Mouse (Mus musculus) megakaryocyte, embryonic 14.5 days (primary cell): ENCODE data around the gene Zfp473. TPM values are rescaled to one million over a fixed set of nuclear protein-coding genes. Genes with fewer than 3 reads are reported as not detected.
"Not testable (repeated sequence)": the region's sequence is repeated elsewhere in the genome, so short reads cannot be mapped to it uniquely, and the experiment has no call there.

ENCODE experiments used
- H3K27me3 ChIP-seq: replicated peaks from 2 replicates; pipeline ENCODE3; 2012; ENCODE audit warnings: inconsistent platforms
- H3K36me3 ChIP-seq: replicated peaks from 2 replicates; pipeline ENCODE3; 2012; ENCODE audit warnings: low read length, inconsistent platforms, mixed read lengths
- H3K4me1 ChIP-seq: 2 replicates; pipeline ENCODE4 v1.6.1; 2012; ENCODE audit warnings: inconsistent platforms
- H3K4me3 ChIP-seq: replicated peaks from 2 replicates; pipeline ENCODE3; 2012; ENCODE audit warnings: moderate library complexity, mild to moderate bottlenecking, inconsistent platforms
- H3K9me3 ChIP-seq: 2 replicates; pipeline ENCODE4 v1.6.1; 2012; ENCODE audit warnings: inconsistent platforms
- FLI1 ChIP-seq: IDR thresholded peaks from 2 replicates; pipeline ENCODE4 v1.6.1; 2012; ENCODE audit warnings: low read length, inconsistent platforms, mixed read lengths
- GATA1 ChIP-seq: IDR thresholded peaks from 3 replicates; pipeline ENCODE4 v1.6.1; 2012; ENCODE audit warnings: mixed read lengths, low read length, inconsistent platforms, borderline replicate concordance
- polyA plus RNA-seq: library from polyadenylated mRNA; stranded (reverse); fragments of >175 nt; gene quantifications from 2 replicates; pipeline ENCODE4 v1.2.3, GENCODE M21; 2012; ENCODE audit warnings: low replicate concordance; ENCODE audit not compliant: insufficient read depth

Zfp473 gene
- polyA plus RNA-seq, 1 experiment: 0.12 TPM

GRCm38 (mm10) chr7:44724316-44724715 is 26.5 kb downstream of the Zfp473 start:
- TF ChIP-seq GATA1: no peak
- TF ChIP-seq FLI1: no peak
- Histone ChIP-seq H3K4me3 (no peak overlapping the region), H3K4me1 (peaks cover 15% of the 10 kb centered on the region), H3K36me3 (no peaks in the 10 kb centered on the region), H3K27me3 (peaks cover 50% of the 10 kb centered on the region), H3K9me3 (peaks cover 31% of the 10 kb centered on the region)

- Histone ChIP-seq H3K4me3 (no peak overlapping the region), H3K27me3 (peaks cover 57% of the 10 kb centered on the region), H3K36me3 (no peaks in the 10 kb centered on the region), H3K9me3 (peaks cover 10% of the 10 kb centered on the region), H3K4me1 (peaks cover 15% of the 10 kb centered on the region)
- TF ChIP-seq FLI1 (no peak), GATA1 (no peak)
These were observed 28.8 kb downstream of the Zfp473 start for GRCm38 (mm10) chr7:44722058-44722457.

- no peaks in the 10 kb centered on the region for H3K36me3 ChIP-seq
These were observed 41.0 kb downstream of the Zfp473 start for GRCm38 (mm10) chr7:44709881-44710280.

DNA sequence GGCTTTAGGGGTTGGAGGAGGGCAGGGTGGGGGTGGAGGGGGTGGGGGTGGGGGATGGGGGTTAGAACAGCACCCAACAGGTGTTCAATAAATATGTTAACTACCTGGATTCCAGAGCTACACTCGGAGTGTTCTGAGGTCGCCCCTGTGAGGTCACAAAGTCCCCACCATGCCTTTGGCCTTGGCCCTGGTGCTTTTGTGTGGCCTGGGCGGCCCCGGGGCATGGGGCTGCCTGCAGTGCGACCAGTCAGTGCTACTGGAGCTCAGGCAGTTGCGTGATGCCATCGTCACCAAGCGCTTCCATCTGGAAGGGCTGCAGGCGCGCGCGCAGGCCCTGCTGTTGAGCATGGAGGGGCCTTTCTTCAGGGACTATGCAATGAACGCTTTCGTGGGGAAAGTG is 42.3 kb downstream of the Zfp473 start, which contains the start of gene Izumo2:
Izumo2 (plus strand) TSS at position 169 of the 400 bp plus-strand sequence.
- no peak for TF ChIP-seq FLI1
- no peak for TF ChIP-seq GATA1
- Histone ChIP-seq H3K9me3 (peaks cover 45% of the 10 kb centered on the region), H3K27me3 (peaks cover 14% of the 10 kb centered on the region), H3K4me3 (no peak within 1 kb of the TSS), H3K4me1 (no peaks in the 10 kb centered on the region), H3K36me3 (no peaks in the 10 kb centered on the region)

More at GRCm38 (mm10) chr7:44709881-44710280, 41.0 kb downstream of the Zfp473 start:
- H3K27me3 ChIP-seq: peaks cover 17% of the 10 kb centered on the region
- no peak for TF ChIP-seq GATA1
- no peak for TF ChIP-seq FLI1
- no peaks in the 10 kb centered on the region for H3K4me1 ChIP-seq
- peaks cover 46% of the 10 kb centered on the region for H3K9me3 ChIP-seq
- H3K4me3 ChIP-seq: no peak overlapping the region

DNA sequence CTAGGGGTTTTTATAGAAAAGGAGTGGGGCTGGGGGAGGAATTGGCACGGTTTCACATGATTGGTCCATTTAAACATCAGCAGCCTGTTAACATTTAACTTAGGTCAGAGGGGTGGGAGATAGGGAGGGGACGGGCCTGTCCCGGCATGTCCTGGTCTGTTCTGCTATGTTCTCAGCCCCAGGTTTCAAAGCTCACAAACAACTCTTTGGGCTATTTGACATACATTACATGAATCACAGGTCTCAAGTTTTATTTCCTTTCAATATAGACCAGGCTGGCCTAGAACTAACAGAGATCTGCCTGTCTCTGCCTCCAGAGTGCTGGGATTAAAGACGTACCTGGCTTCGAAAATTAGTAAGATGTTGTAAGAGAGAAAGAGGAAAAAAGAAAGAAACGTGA is 42.8 kb downstream of the Zfp473 start:
- Histone ChIP-seq H3K9me3 (peaks cover 42% of the 10 kb centered on the region), H3K27me3 (peaks cover 14% of the 10 kb centered on the region)
- H3K4me3 ChIP-seq, H3K4me1 ChIP-seq, H3K36me3 ChIP-seq: not testable (repeated sequence)

DNA sequence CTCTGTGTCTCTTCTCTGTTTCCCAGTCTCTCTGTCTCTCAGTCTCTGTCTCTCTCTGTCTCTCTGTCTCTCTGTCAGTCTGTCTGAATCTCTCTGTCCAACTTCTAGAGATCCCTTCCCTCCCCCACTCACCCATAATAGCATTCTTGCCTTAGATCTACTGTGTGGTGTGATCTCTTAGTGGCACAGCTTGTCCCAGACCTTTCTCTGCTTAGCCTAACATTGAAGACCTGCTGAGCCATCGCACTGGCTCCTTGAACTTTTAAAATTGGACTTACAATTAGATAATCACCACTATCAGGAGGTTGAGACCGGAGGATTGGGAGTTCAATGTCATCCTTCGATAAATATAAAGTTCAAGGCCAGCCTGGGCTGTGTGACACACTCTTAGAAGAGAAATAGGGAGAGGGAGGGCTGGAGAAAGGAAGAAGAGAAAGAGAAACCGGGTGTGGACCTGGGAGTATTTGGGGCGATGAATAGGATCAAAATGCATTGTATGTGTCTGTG is 43.6 kb downstream of the Zfp473 start:
- H3K36me3 ChIP-seq: no peaks in the 10 kb centered on the region
- peaks cover 11% of the 10 kb centered on the region for H3K27me3 ChIP-seq
- no peaks in the 10 kb centered on the region for H3K4me1 ChIP-seq
- TF ChIP-seq GATA1 (no peak), FLI1 (no peak)
- no peak overlapping the region for H3K4me3 ChIP-seq
- H3K9me3 ChIP-seq: peaks cover 42% of the 10 kb centered on the region

DNA sequence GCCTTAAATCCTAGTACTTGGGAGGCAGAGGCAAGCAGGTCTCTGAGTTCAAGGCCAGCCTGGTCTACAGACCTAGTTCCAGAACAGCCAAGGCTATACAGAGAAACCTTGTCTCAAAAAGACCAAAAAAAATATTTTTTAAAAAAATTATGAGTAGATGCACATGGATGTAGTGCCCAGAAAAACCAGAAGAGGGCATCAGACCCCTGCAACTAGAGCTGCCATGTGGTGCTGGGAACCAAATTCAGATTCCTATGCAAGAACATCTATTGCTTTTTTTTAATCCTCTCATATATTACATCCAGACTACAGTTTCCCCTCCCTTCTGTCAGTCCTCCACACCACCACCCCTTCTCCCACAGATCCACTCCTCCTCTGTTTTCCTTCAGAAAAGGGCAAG is 44.5 kb downstream of the Zfp473 start:
- Histone ChIP-seq H3K4me3 (no peak overlapping the region), H3K27me3 (peaks cover 14% of the 10 kb centered on the region), H3K4me1 (peaks cover 4% of the 10 kb centered on the region), H3K9me3 (peaks cover 42% of the 10 kb centered on the region), H3K36me3 (no peaks in the 10 kb centered on the region)
- no peak for TF ChIP-seq GATA1
- TF ChIP-seq FLI1: no peak

- TF ChIP-seq GATA1 (no peak), FLI1 (no peak)
- Histone ChIP-seq H3K4me3 (no peak overlapping the region), H3K27me3 (peaks cover 19% of the 10 kb centered on the region), H3K36me3 (no peaks in the 10 kb centered on the region), H3K9me3 (peaks cover 33% of the 10 kb centered on the region), H3K4me1 (peaks cover 11% of the 10 kb centered on the region)
These were observed 45.8 kb downstream of the Zfp473 start for GRCm38 (mm10) chr7:44705086-44705485.

DNA sequence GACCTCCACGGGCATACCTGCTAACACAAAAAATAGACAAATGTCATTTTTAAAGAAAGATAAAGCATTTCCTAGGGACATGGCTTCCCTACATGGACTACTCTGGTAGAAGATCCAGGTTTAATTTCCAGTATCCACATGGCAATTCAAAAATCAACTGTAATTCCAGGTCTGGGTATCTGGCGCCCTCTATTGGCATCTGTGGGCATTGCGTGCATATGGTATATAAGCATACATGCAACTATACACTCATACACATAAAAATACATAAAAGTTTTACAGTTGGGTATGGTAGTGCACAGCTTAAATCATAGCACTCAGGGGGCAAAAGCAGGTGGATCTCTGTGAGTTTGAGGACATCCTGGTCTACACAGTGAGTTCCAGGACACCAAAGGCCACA is 46.5 kb downstream of the Zfp473 start:
- no peaks in the 10 kb centered on the region for H3K36me3 ChIP-seq
- H3K9me3 ChIP-seq: peaks cover 31% of the 10 kb centered on the region
- peaks cover 22% of the 10 kb centered on the region for H3K27me3 ChIP-seq
- no peak overlapping the region for H3K4me3 ChIP-seq
- no peak for TF ChIP-seq GATA1
- no peak for TF ChIP-seq FLI1
- H3K4me1 ChIP-seq: peaks cover 11% of the 10 kb centered on the region

DNA sequence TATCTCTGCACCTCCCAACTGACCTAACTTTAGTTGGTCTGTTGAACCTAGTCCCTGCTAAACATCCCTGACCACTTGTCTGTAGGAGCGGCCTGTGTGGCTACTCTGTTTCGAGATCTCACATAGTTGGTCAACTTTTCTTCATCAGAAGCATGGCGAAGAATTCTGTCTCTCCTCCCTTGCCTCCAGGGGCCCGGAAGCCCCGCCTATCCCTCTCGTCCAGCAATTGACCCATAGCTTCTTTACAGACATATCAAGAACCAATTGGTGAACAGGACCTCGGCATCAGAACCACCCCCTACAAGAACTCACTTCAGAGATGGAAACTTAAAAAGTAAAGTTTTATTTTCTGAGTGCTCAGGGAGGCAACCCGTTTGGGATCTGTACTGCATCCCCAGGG is 47.9 kb downstream of the Zfp473 start:
- Histone ChIP-seq H3K27me3 (peaks cover 27% of the 10 kb centered on the region), H3K4me3 (no peak overlapping the region), H3K36me3 (no peaks in the 10 kb centered on the region), H3K9me3 (peaks cover 23% of the 10 kb centered on the region), H3K4me1 (peaks cover 16% of the 10 kb centered on the region)
- TF ChIP-seq GATA1 (no peak), FLI1 (no peak)

GRCm38 (mm10) chr7:44701921-44702320 is 48.9 kb downstream of the Zfp473 start:
- Histone ChIP-seq H3K4me3 (no peak overlapping the region), H3K36me3 (no peaks in the 10 kb centered on the region), H3K9me3 (peaks cover 18% of the 10 kb centered on the region), H3K27me3 (peaks cover 38% of the 10 kb centered on the region), H3K4me1 (peaks cover 26% of the 10 kb centered on the region)
- TF ChIP-seq FLI1: no peak
- TF ChIP-seq GATA1: no peak
